Mouse (Mus musculus) activated CD4-positive, CD25-positive, alpha-beta regulatory T cell (primary cell): Measurements from ENCODE around the gene Fosl2. TPM values are rescaled to one million over a fixed set of nuclear protein-coding genes. Genes with fewer than 3 reads are reported as not detected.

Source experiments
- polyA plus RNA-seq, 2 experiments: library from polyadenylated mRNA; unstranded; fragments of 100-300 nt; shearing (Covaris generic); gene quantifications; one replicate each; pipeline ENCODE4 v1.2.1; 2017

The Fosl2 gene
- polyA plus RNA-seq, result 1 to 10 TPM in 1 of 2 experiments, under 1 TPM in 1; 0.45 to 2.0 TPM

DNA sequence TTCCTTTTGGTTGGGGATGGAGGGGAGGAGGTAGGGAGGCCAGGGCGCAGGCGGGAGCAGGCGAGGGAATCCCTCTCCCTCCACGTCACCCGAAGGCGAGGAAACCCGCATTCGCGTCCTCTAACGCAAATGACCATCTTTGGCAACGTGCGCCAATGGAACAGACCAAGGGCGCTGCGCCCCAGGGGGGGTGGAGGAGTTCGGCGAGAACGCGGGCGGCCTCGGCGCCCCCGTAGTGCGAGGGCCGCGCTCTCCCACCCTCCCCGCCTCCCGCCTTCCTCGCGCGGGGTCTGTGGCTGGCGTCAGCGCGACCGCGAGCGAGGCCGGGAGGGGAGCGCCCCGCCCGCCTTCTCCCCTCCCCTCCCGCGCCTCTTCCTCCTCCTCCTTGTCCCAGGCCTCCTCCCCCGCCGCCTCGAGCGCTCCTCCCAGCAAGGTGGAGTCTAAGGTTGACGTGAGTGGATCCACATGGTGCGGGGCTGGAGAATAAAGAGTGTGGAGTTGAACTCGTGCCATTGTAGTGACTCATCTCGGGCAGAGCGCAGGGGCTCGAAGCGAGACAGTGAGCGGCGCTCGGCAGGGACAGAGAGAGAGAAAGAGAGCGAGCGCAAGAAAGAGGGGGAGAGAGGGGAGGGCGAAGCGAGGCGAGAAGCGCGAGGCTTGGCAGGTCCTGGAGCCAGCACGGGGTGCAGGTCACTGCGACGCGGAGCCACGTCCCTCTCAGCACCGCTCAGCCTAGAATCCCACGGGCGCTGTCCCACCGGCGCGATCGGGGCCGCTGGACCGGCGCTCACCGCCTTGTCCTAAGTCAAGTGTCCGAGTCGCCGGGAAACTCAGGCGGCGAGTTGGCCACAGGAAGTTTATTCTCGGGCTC is at the start of gene Fosl2:
TSS of gene Fosl2 (plus strand) at position 466 of the 871 bp plus-strand sequence.

Other genes starting within 250 kb of the Fosl2 start
- gene Plb1, start 96.9 kb downstream of the Fosl2 start, polyA plus RNA-seq, result under 1 TPM in 1 of 2 experiments, not detected in 1; 0.09 TPM